Mouse (Mus musculus): ENCODE measurements around the gene Sf3a3. TPM values are rescaled to one million over a fixed set of nuclear protein-coding genes. Genes with fewer than 3 reads are reported as not detected.
A peak's percentile ranks its signal among the peaks of the same experiment; 100 is the strongest.

The Sf3a3 gene
- polyA plus RNA-seq, 1 experiment from 2014 or later: 45.7 TPM

- Histone ChIP-seq H3K4me2 (replicated peaks; ENCODE audit: low read depth) (no peak overlapping the region), H3K9ac (ENCODE audit: low read depth, low read length) (no peak overlapping the region), H3K27me3 (replicated peaks; ENCODE audit: control insufficient read depth, insufficient read depth, low read length) (no peaks in the 10 kb centered on the region), H3K4me1 (replicated peaks; ENCODE audit: control insufficient read depth, insufficient read depth, low read length) (peaks cover 10% of the 10 kb centered on the region; the same call in 1 of the 2 replicates), H3K36me3 (ENCODE audit: control insufficient read depth, insufficient read depth) (no peaks in the 10 kb centered on the region), H3K27ac (ENCODE audit: low read depth, low read length) (no peak overlapping the region; the same call in 1 of the 2 replicates), H3K4me3 (ENCODE audit: low read depth, low read length) (no peak overlapping the region), H3K9me3 (ENCODE audit: control insufficient read depth) (no peaks in the 10 kb centered on the region)
- WGBS: 79% methylated on average over 13 of the region's 13 CpGs
- no peak for TF ChIP-seq CTCF (IDR thresholded peaks at IDR 0.05; ENCODE audit: low read depth)
- no peak for ATAC-seq
Measured at GRCm38 (mm10) chr4:124768963-124769591, 54.5 kb downstream of the Sf3a3 start.

- H3K36me3 ChIP-seq (ENCODE audit: control insufficient read depth, insufficient read depth): no peaks in the 10 kb centered on the region
- peaks cover 12% of the 10 kb centered on the region; the same call in 1 of the 2 replicates for H3K4me1 ChIP-seq (replicated peaks; ENCODE audit: control insufficient read depth, insufficient read depth, low read length)
- no peaks in the 10 kb centered on the region for H3K9me3 ChIP-seq (ENCODE audit: control insufficient read depth)
- no peak overlapping the region for H3K9ac ChIP-seq (ENCODE audit: low read depth, low read length)
- H3K27me3 ChIP-seq (replicated peaks; ENCODE audit: control insufficient read depth, insufficient read depth, low read length): no peaks in the 10 kb centered on the region
- ATAC-seq: no peak
- no peak overlapping the region for H3K4me3 ChIP-seq (ENCODE audit: low read depth, low read length)
- no peak overlapping the region for H3K4me2 ChIP-seq (replicated peaks; ENCODE audit: low read depth)
- 62% methylated on average over 5 of the region's 5 CpGs for WGBS
- 0 out of 2 replicates have a peak overlapping the region, but pooled peaks have one; percentile 2 for H3K27ac ChIP-seq (ENCODE audit: low read depth, low read length)
- peak; percentile 55 for TF ChIP-seq CTCF (IDR thresholded peaks at IDR 0.05; ENCODE audit: low read depth)
Measured at GRCm38 (mm10) chr4:124770624-124771023, 56.0 kb downstream of the Sf3a3 start.

GRCm38 (mm10) chr4:124772125-124772524, 57.5 kb downstream of the Sf3a3 start:
- no peaks in the 10 kb centered on the region for H3K9me3 ChIP-seq (ENCODE audit: control insufficient read depth)
- H3K27ac ChIP-seq (ENCODE audit: low read depth, low read length): peak overlapping the region; percentile 54
- TF ChIP-seq CTCF (IDR thresholded peaks at IDR 0.05; ENCODE audit: low read depth): no peak
- H3K27me3 ChIP-seq (replicated peaks; ENCODE audit: control insufficient read depth, insufficient read depth, low read length): no peaks in the 10 kb centered on the region
- ATAC-seq: peak; percentile 85
- H3K4me1 ChIP-seq (replicated peaks; ENCODE audit: control insufficient read depth, insufficient read depth, low read length): peaks cover 12% of the 10 kb centered on the region; the same call in 1 of the 2 replicates
- no peak overlapping the region for H3K9ac ChIP-seq (ENCODE audit: low read depth, low read length)
- 21% methylated on average over 4 of the region's 4 CpGs for WGBS
- peaks cover 3% of the 10 kb centered on the region; the same call in 1 of the 2 replicates for H3K36me3 ChIP-seq (ENCODE audit: control insufficient read depth, insufficient read depth)
- no peak overlapping the region for H3K4me2 ChIP-seq (replicated peaks; ENCODE audit: low read depth)
- H3K4me3 ChIP-seq (ENCODE audit: low read depth, low read length): no peak overlapping the region

GRCm38 (mm10) chr4:124773449-124773848, 58.9 kb downstream of the Sf3a3 start:
- 70% methylated on average over 2 of the region's 2 CpGs for WGBS

GRCm38 (mm10) chr4:124773995-124774394, 59.4 kb downstream of the Sf3a3 start:
- Histone ChIP-seq H3K4me2 (replicated peaks; ENCODE audit: low read depth) (no peak overlapping the region), H3K4me3 (ENCODE audit: low read depth, low read length) (no peak overlapping the region), H3K9ac (ENCODE audit: low read depth, low read length) (no peak overlapping the region), H3K27ac (ENCODE audit: low read depth, low read length) (peak overlapping the region; percentile 68; the same call in 1 of the 2 replicates), H3K36me3 (ENCODE audit: control insufficient read depth, insufficient read depth) (peaks cover 16% of the 10 kb centered on the region), H3K27me3 (replicated peaks; ENCODE audit: control insufficient read depth, insufficient read depth, low read length) (no peaks in the 10 kb centered on the region), H3K9me3 (ENCODE audit: control insufficient read depth) (no peaks in the 10 kb centered on the region), H3K4me1 (replicated peaks; ENCODE audit: control insufficient read depth, insufficient read depth, low read length) (peaks cover 12% of the 10 kb centered on the region; the same call in 1 of the 2 replicates)
- no peak for TF ChIP-seq CTCF (IDR thresholded peaks at IDR 0.05; ENCODE audit: low read depth)
- 89% methylated on average over 6 of the region's 6 CpGs for WGBS
- no peak for ATAC-seq

More at GRCm38 (mm10) chr4:124773449-124773848, 58.9 kb downstream of the Sf3a3 start:
- no peak for TF ChIP-seq CTCF (IDR thresholded peaks at IDR 0.05; ENCODE audit: low read depth)
- ATAC-seq: no peak
- no peaks in the 10 kb centered on the region for H3K9me3 ChIP-seq (ENCODE audit: control insufficient read depth)
- H3K36me3 ChIP-seq (ENCODE audit: control insufficient read depth, insufficient read depth): peaks cover 11% of the 10 kb centered on the region
- no peak overlapping the region for H3K4me2 ChIP-seq (replicated peaks; ENCODE audit: low read depth)
- H3K9ac ChIP-seq (ENCODE audit: low read depth, low read length): no peak overlapping the region
- no peaks in the 10 kb centered on the region for H3K27me3 ChIP-seq (replicated peaks; ENCODE audit: control insufficient read depth, insufficient read depth, low read length)
- peaks cover 12% of the 10 kb centered on the region; the same call in 1 of the 2 replicates for H3K4me1 ChIP-seq (replicated peaks; ENCODE audit: control insufficient read depth, insufficient read depth, low read length)
- H3K4me3 ChIP-seq (ENCODE audit: low read depth, low read length): no peak overlapping the region
- peak overlapping the region; percentile 54 for H3K27ac ChIP-seq (ENCODE audit: low read depth, low read length)

- Histone ChIP-seq H3K4me3 (ENCODE audit: low read depth, low read length) (no peak overlapping the region), H3K36me3 (ENCODE audit: control insufficient read depth, insufficient read depth) (peaks cover 21% of the 10 kb centered on the region), H3K4me2 (replicated peaks; ENCODE audit: low read depth) (no peak overlapping the region), H3K27me3 (replicated peaks; ENCODE audit: control insufficient read depth, insufficient read depth, low read length) (no peaks in the 10 kb centered on the region), H3K9me3 (ENCODE audit: control insufficient read depth) (no peaks in the 10 kb centered on the region), H3K27ac (ENCODE audit: low read depth, low read length) (peak overlapping the region; percentile 68), H3K4me1 (replicated peaks; ENCODE audit: control insufficient read depth, insufficient read depth, low read length) (peaks cover 12% of the 10 kb centered on the region; the same call in 1 of the 2 replicates), H3K9ac (ENCODE audit: low read depth, low read length) (no peak overlapping the region)
- ATAC-seq: no peak
- no peak for TF ChIP-seq CTCF (IDR thresholded peaks at IDR 0.05; ENCODE audit: low read depth)
- WGBS: 46% methylated on average over 2 of the region's 2 CpGs
Measured at GRCm38 (mm10) chr4:124774429-124774828, 59.9 kb downstream of the Sf3a3 start.

Measured in intestine, postnatal 0 days (tissue).